Mouse (Mus musculus): Measurements from ENCODE around the gene Aebp2. TPM values are rescaled to one million over a fixed set of nuclear protein-coding genes. Genes with fewer than 3 reads are reported as not detected.
A peak's percentile ranks its signal among the peaks of the same experiment; 100 is the strongest.
"Not testable (repeated sequence)": the region's sequence is repeated elsewhere in the genome, so short reads cannot be mapped to it uniquely, and the experiment has no call there.

The Aebp2 gene
- polyA plus RNA-seq (2012; fragmentation: generic; extraction: Trizol), result 27.1 TPM
- long read RNA-seq, experiment 1, partial matches to known transcripts, result 0 of 9 reads
- long read RNA-seq, experiment 1, other reads (novel, unspliced or antisense), result 6 of 9 reads
- long read RNA-seq, experiment 2, full-length matches to known transcripts, result 3 of 12 reads
- long read RNA-seq, experiment 2, partial matches to known transcripts, result 4 of 12 reads
- long read RNA-seq, experiment 2, other reads (novel, unspliced or antisense), result 5 of 12 reads

- no peaks in the 10 kb centered on the region for H3K27me3 ChIP-seq (ENCODE audit: control insufficient read depth, insufficient read depth, insufficient read length)
- H3K79me2 ChIP-seq (ENCODE audit: control insufficient read depth, insufficient read depth), result peaks cover 40% of the 10 kb centered on the region
- H3K4me3 ChIP-seq (ENCODE audit: insufficient read depth, poor library complexity, severe bottlenecking), result peak within 1 kb of the TSS; percentile 69
- peaks cover 2% of the 10 kb centered on the region for H3K36me3 ChIP-seq (ENCODE audit: control insufficient read depth, insufficient read depth)
- peaks cover 33% of the 10 kb centered on the region for H3K79me3 ChIP-seq (ENCODE audit: low read depth)
- H3ac ChIP-seq (ENCODE audit: control insufficient read depth, insufficient read length, low read depth), result peak within 1 kb of the TSS; percentile 92
- TF ChIP-seq CTCF (IDR thresholded peaks at IDR 0.05; ENCODE audit: control insufficient read depth, insufficient read depth, insufficient read length) (no peak), MYOD1 (IDR thresholded peaks at IDR 0.05; ENCODE audit: control insufficient read depth, insufficient read length, low read depth) (no peak)
Observed at GRCm38 (mm10) chr6:140622391-140623225, at the start of gene Aebp2. Gene Aebp2, plus strand, starts transcription at chr6:140622663.

- no peak overlapping the region for H3K4me3 ChIP-seq (ENCODE audit: insufficient read depth, poor library complexity, severe bottlenecking)
- no peak overlapping the region for H3ac ChIP-seq (ENCODE audit: control insufficient read depth, insufficient read length, low read depth)
- TF ChIP-seq CTCF (IDR thresholded peaks at IDR 0.05; ENCODE audit: control insufficient read depth, insufficient read depth, insufficient read length), result no peak
- no peak for TF ChIP-seq MYOD1 (IDR thresholded peaks at IDR 0.05; ENCODE audit: control insufficient read depth, insufficient read length, low read depth)
- no peak for TF ChIP-seq USF1 (IDR thresholded peaks at IDR 0.05; ENCODE audit: low read depth)
- TF ChIP-seq MYOG (IDR thresholded peaks at IDR 0.05; ENCODE audit: control insufficient read depth, extremely low read depth, insufficient read length), result no peak
- TF ChIP-seq FOSL1 (IDR thresholded peaks at IDR 0.05; ENCODE audit: insufficient read depth, low read length, poor library complexity, severe bottlenecking), result no peak
- no peak for TF ChIP-seq CEBPB (IDR thresholded peaks at IDR 0.05; ENCODE audit: low read depth)
- TF ChIP-seq MAX (IDR thresholded peaks at IDR 0.05), result no peak
- no peaks in the 10 kb centered on the region for H3K79me2 ChIP-seq (ENCODE audit: control insufficient read depth, insufficient read depth)
- no peaks in the 10 kb centered on the region for H3K79me3 ChIP-seq (ENCODE audit: low read depth)
- H3K36me3 ChIP-seq (ENCODE audit: control insufficient read depth, insufficient read depth), result peaks cover 26% of the 10 kb centered on the region
- no peaks in the 10 kb centered on the region for H3K27me3 ChIP-seq (ENCODE audit: control insufficient read depth, insufficient read depth, insufficient read length)
Observed at GRCm38 (mm10) chr6:140574943-140575342, 47.5 kb upstream of the Aebp2 start.

GRCm38 (mm10) chr6:140576133-140576532 lies 46.3 kb upstream of the Aebp2 start:
- Histone ChIP-seq H3ac (ENCODE audit: control insufficient read depth, insufficient read length, low read depth) (no peak overlapping the region), H3K36me3 (ENCODE audit: control insufficient read depth, insufficient read depth) (peaks cover 16% of the 10 kb centered on the region), H3K27me3 (ENCODE audit: control insufficient read depth, insufficient read depth, insufficient read length) (no peaks in the 10 kb centered on the region), H3K79me3 (ENCODE audit: low read depth) (no peaks in the 10 kb centered on the region), H3K79me2 (ENCODE audit: control insufficient read depth, insufficient read depth) (no peaks in the 10 kb centered on the region), H3K4me3 (ENCODE audit: insufficient read depth, poor library complexity, severe bottlenecking) (no peak overlapping the region)
- no peak for TF ChIP-seq USF1 (IDR thresholded peaks at IDR 0.05; ENCODE audit: low read depth)
- no peak for TF ChIP-seq MAX (IDR thresholded peaks at IDR 0.05)
- no peak for TF ChIP-seq FOSL1 (IDR thresholded peaks at IDR 0.05; ENCODE audit: insufficient read depth, low read length, poor library complexity, severe bottlenecking)
- TF ChIP-seq MYOG (IDR thresholded peaks at IDR 0.05; ENCODE audit: control insufficient read depth, extremely low read depth, insufficient read length), result no peak
- TF ChIP-seq MYOD1 (IDR thresholded peaks at IDR 0.05; ENCODE audit: control insufficient read depth, insufficient read length, low read depth), result no peak
- no peak for TF ChIP-seq CTCF (IDR thresholded peaks at IDR 0.05; ENCODE audit: control insufficient read depth, insufficient read depth, insufficient read length)
- no peak for TF ChIP-seq CEBPB (IDR thresholded peaks at IDR 0.05; ENCODE audit: low read depth)

GRCm38 (mm10) chr6:140576961-140577821 lies 45.3 kb upstream of the Aebp2 start:
- TF ChIP-seq USF1 (IDR thresholded peaks at IDR 0.05; ENCODE audit: low read depth), result no peak
- no peak for TF ChIP-seq MYOG (IDR thresholded peaks at IDR 0.05; ENCODE audit: control insufficient read depth, extremely low read depth, insufficient read length)
- TF ChIP-seq CTCF (IDR thresholded peaks at IDR 0.05; ENCODE audit: control insufficient read depth, insufficient read depth, insufficient read length), result no peak
- TF ChIP-seq MAX (IDR thresholded peaks at IDR 0.05), result no peak
- TF ChIP-seq FOSL1 (IDR thresholded peaks at IDR 0.05; ENCODE audit: insufficient read depth, low read length, poor library complexity, severe bottlenecking), result no peak
- no peak for TF ChIP-seq CEBPB (IDR thresholded peaks at IDR 0.05; ENCODE audit: low read depth)
- TF ChIP-seq MYOD1 (IDR thresholded peaks at IDR 0.05; ENCODE audit: control insufficient read depth, insufficient read length, low read depth), result no peak
- H3K27me3 ChIP-seq (ENCODE audit: control insufficient read depth, insufficient read depth, insufficient read length), result no peaks in the 10 kb centered on the region
- no peaks in the 10 kb centered on the region for H3K79me2 ChIP-seq (ENCODE audit: control insufficient read depth, insufficient read depth)
- no peak overlapping the region for H3ac ChIP-seq (ENCODE audit: control insufficient read depth, insufficient read length, low read depth)
- H3K36me3 ChIP-seq (ENCODE audit: control insufficient read depth, insufficient read depth), result peaks cover 19% of the 10 kb centered on the region
- H3K4me3 ChIP-seq (ENCODE audit: insufficient read depth, poor library complexity, severe bottlenecking), result no peak overlapping the region
- no peaks in the 10 kb centered on the region for H3K79me3 ChIP-seq (ENCODE audit: low read depth)

DNA sequence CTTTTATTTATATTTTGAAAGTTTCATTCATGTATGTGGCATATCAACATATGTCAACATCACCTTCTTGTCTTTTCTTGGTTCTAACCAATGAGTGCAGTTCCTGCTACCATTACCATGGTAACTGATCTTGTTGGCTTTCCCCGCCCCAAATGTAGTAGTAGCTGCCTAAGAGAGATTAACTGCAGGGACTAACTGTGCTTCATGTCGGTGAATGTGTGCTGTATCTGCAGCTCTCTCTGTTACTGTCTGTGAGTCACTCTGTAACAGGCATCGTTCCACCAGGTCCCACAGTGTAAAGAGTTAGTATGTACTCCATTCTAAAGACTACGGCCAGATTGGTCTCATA lies 44.7 kb upstream of the Aebp2 start:
- TF ChIP-seq CEBPB (IDR thresholded peaks at IDR 0.05; ENCODE audit: low read depth) (no peak), MAX (IDR thresholded peaks at IDR 0.05) (no peak), USF1 (IDR thresholded peaks at IDR 0.05; ENCODE audit: low read depth) (no peak), CTCF (IDR thresholded peaks at IDR 0.05; ENCODE audit: control insufficient read depth, insufficient read depth, insufficient read length) (no peak), FOSL1 (IDR thresholded peaks at IDR 0.05; ENCODE audit: insufficient read depth, low read length, poor library complexity, severe bottlenecking) (no peak), MYOD1 (IDR thresholded peaks at IDR 0.05; ENCODE audit: control insufficient read depth, insufficient read length, low read depth) (no peak), MYOG (IDR thresholded peaks at IDR 0.05; ENCODE audit: control insufficient read depth, extremely low read depth, insufficient read length) (no peak)
- H3K4me3 ChIP-seq (ENCODE audit: insufficient read depth, poor library complexity, severe bottlenecking), result no peak overlapping the region
- no peak overlapping the region for H3ac ChIP-seq (ENCODE audit: control insufficient read depth, insufficient read length, low read depth)
- peaks cover 16% of the 10 kb centered on the region for H3K36me3 ChIP-seq (ENCODE audit: control insufficient read depth, insufficient read depth)
- H3K79me2 ChIP-seq (ENCODE audit: control insufficient read depth, insufficient read depth), result no peaks in the 10 kb centered on the region
- H3K27me3 ChIP-seq (ENCODE audit: control insufficient read depth, insufficient read depth, insufficient read length), result no peaks in the 10 kb centered on the region
- H3K79me3 ChIP-seq (ENCODE audit: low read depth), result no peaks in the 10 kb centered on the region

GRCm38 (mm10) chr6:140578985-140579384 lies 43.5 kb upstream of the Aebp2 start:
- not testable (repeated sequence) for H3K79me2 ChIP-seq (ENCODE audit: control insufficient read depth, insufficient read depth); H3ac ChIP-seq (ENCODE audit: control insufficient read depth, insufficient read length, low read depth); H3K27me3 ChIP-seq (ENCODE audit: control insufficient read depth, insufficient read depth, insufficient read length); H3K4me3 ChIP-seq (ENCODE audit: insufficient read depth, poor library complexity, severe bottlenecking); H3K79me3 ChIP-seq (ENCODE audit: low read depth); H3K36me3 ChIP-seq (ENCODE audit: control insufficient read depth, insufficient read depth)
